Mouse (Mus musculus) kidney, postnatal 36 days (tissue): Measurements from ENCODE around the gene Nr2e3.
A peak's percentile ranks its signal among the peaks of the same experiment; 100 is the strongest.
"Not testable (repeated sequence)": the region's sequence is repeated elsewhere in the genome, so short reads cannot be mapped to it uniquely, and the experiment has no call there.

Experiments used
- DNase-seq, 2 experiments: peaks; one replicate each; pipeline ENCODE4 v3.0.0; 2021 to 2022; ENCODE audit warnings: mixed read lengths in 2 of 2

Nr2e3 gene

DNA sequence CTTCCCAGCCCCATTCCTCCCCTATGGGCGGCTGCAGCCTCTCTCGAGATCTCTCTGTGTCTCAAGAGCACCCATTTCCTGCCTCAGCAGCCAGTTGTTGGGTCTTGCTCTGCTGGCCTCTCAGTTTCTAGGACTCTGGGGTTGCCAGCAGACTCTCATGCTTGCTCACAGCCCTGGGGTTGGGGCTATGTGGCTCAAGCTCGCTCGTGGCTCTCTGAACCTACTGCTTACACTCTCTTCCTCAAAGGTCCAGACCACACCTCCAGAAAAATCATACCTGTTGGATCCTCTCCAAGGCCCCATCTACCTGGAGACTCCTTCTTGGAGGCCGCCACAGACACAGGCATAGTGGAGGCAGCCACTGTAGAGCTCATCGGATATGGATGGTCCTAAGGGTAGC lies 10.9 kb downstream of the Nr2e3 start:
- no peak for DNase-seq

DNA sequence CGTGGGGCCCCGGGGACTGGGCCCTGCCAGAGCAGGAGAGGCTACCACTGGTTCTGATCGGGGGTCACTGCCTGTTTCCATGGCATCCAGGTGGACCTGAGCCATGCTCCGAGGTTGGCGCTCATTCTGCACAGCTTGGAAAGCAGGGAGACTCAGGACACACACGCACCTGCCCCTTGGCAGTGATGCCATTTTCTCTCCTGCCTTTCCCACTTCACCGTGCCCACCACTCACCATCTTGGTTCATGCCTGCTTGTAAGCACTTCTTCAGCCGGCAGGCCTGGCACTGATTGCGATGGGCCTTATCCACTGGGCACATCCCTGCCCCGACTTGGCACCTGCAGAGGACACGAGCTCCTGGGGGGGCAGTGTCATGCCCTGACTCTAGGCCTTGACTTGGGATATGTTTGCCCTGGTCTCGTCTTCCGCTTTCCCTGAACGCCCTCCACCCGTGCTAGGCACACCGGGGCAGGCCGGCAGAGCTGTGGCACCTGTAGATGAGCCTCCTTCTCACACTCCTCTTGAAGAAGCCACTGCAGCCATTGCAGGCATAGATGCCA lies 11.7 kb downstream of the Nr2e3 start:
- DNase-seq = no peak

GRCm38 (mm10) chr9:59948226-59948625 lies 12.2 kb downstream of the Nr2e3 start:
- DNase-seq = no peak

- no peak for DNase-seq
Measured at GRCm38 (mm10) chr9:59947271-59947670, 13.2 kb downstream of the Nr2e3 start.

- DNase-seq = no peak
Measured at GRCm38 (mm10) chr9:59945241-59945640, 15.2 kb downstream of the Nr2e3 start.

GRCm38 (mm10) chr9:59943826-59944225 lies 16.6 kb downstream of the Nr2e3 start:
- no peak for DNase-seq

DNA sequence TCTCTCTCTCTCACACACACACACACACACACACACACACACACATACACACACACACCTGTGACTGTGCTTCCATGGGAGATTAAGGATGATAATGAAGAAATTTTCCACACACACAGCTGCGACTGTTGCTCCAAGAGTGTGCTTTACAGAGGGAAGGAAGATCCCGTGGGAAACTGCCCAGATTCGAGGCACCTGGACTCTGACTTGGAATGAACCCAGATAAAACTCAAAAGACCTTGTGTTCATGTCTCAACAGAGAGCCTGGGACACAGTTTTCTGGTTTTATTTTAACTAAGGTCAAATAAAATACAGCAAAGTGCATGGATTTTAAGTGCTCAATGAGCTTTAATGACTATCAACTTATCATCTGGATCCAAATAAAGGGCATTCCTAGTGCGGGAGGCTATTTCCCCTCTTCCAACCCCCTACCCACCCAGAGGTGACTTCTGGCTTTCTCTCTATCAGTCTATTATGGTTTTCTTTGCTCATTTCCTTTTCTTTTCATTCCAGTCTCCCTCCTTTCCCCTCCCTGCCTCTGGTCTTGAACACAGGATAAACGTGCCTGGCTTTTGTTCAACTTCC lies 17.9 kb downstream of the Nr2e3 start:
- peak in 1 of 2 experiments; percentile 29 for DNase-seq

DNA sequence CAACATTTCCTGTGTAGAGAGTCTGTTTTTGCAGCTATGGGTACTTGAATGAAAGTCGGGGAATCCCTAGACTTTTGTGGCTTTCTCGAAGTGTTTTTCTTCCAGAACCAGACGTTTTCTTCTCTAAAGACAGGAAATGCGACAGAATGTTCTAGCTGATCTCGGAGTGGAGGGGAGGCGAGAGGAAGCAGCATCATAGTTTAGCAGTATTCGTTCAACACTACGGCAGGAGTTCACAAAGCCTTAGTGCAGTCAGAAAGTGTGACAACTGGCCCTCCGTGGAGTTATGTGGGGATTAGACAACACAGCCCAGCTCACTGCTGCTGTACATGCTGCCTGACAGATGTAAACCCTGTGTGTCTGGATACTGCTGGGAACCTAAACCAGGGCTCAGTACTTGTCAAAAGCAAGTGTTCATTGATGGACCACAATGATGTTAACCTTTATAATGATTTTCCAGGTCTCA lies 18.5 kb downstream of the Nr2e3 start:
- DNase-seq = no peak

DNA sequence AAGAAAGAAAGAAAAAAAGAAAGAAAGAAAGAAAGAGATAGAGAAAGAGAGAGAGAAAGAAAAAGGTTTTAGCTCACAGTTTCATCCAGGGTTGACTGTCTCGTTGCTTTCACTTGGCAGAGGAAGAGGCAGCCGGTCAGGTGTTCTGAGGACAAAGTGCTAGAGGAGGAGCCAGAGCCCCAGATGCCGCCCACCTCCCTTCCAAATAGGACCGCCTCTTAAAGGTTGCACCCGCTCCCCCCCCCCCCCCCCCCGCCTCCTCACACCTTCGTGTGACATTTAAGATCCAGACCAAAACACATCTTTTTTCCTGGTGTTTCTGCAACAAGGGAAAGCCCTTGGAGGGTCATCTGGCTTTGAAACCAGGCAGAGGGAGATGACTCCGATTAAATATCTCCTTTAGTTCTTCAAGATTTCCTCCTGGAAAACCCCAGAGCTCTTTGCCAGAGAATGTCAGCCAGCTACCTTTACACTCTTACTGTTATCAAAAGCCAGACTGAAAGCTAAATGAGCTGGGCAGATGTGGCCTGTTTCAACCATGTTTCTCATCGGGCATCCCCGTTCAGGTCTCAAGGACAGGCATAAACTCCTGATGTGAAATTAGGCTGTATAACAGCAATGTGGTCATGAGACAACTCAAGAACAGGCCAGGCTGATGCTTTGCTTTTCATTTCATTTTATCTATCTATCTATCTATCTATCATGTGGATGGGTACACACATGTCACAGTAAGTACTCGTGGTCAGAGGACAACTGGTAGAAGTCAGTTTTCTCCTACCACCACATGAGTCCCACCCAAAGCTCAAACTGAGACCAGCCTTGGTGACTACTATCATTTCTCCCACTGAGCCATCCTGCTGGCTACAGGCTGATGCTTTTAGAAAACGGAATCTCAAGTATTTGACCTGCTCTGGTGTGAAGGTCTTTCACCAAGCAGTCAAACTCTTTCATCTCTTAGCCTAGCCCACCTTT lies 19.3 kb downstream of the Nr2e3 start:
- DNase-seq = no peak

DNA sequence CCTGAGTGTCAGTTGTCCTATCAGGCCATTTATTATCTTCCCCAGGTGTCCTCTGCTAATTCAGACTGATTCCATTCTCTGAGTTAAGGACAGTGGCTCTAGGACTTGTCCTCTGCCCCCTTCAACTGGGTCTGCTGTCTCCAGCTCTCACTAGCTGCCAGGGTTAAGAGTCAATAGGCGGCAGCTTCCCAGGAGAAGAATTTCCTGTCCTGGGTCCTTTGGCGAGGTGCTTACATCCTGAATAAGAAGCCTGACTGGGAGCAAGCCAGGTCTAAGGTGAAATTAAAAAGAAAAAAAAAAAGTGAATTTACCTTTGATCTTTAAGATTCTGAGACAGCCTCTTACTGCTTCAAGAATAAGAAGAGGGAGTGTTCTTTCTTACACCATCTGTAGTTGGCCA lies 20.8 kb downstream of the Nr2e3 start:
- DNase-seq = no peak

DNA sequence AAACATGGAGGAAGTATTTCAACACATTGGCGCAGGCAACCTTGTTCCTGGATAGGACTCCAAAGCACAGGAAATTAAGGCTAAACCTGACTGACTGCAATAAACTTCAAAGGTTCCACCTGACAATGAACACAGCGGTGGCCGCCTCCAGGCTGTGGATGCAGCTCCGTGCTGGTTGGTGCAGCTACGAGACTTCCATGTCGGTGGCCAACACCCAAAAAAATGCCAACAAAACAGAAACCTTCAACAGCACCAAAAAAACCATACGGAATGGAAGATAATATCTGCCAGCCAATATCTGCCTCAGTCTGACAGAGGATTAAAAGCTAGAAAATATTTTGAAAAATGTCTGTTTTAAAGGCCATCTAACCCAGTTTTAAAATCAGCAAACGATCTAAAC lies 21.9 kb downstream of the Nr2e3 start:
- DNase-seq = no peak

DNA sequence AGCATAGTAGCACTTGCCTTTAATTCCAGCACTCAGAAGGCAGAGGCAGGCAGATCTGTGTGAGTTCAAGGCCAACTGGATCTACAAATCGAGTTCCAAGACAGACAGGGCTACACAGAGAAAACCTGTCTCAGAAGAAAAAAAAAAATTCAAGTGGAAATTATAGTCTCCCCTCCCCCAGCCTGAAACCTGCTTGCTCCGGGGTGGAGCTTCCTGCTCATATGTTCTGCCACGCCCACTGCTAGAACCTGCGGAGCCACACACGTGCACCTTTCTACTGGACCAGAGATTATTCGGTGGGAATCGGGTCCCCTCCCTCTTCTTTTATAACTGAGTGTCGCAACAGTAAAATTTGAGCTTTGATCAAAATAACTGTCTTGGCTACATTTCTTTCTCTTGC lies 24.6 kb downstream of the Nr2e3 start:
- not testable (repeated sequence) for DNase-seq

DNA sequence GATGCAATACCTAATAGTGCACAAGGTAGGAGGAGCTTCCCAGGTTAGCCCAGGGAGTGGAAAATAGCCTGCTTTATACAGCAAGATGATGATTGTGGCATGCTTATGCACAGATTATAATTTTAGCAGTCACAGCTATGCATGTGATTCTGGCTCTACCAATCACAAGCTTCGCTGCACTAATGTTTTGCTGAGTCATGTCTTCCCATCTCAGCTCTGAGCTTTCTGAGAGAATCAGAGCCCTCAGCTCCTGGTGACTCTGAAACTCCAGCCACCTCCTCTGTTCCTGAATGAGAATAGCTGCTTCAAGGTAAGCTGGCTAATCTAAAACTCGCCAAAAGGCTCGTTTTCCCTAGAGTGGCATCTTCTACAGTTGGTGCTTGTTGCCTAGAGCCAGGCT lies 30.2 kb downstream of the Nr2e3 start:
- no peak for DNase-seq

DNA sequence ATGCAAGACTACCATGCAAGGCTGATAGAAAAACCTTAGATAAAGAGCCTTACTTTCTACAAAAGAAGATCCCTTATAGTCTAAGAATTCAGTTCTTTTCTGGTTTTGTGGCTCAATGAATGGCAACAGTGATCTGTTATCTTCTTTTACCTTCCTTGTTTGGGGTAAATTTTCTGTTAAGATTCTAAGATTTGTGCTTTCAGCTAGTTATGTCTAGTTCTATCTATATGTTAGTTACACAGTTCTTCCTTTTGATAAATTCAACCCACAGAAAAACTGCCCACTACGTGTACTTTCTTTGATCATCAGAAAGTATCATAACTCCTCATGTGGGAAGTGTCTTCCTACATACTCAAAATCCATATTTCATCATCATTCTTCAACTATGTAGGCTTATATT lies 45.7 kb downstream of the Nr2e3 start:
- DNase-seq = no peak

DNA sequence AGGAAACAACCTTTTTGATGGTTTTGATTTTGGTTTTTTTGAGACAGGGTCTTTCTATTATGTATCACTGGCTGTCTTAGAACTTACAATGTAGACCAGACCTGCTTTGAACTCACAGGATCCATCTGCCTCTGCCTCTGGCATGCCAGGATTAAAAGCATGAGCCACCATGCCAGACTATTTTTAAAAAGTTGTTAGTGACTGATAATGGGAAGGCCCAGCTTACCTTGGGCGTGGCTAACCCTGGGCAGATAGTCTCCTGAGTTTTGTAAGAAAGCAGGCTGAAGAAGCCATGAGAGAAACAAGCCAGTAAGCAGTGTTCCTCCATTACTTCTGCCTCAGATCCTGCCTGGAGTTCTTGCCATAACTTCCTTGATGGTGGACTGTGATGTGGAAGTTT lies 57.1 kb downstream of the Nr2e3 start:
- DNase-seq = no peak
